Mouse (Mus musculus): ENCODE results near the gene Hdac7. TPM values are rescaled to one million over a fixed set of nuclear protein-coding genes. Genes with fewer than 3 reads are reported as not detected.
A peak's percentile ranks its signal among the peaks of the same experiment; 100 is the strongest.

The Hdac7 gene
- total and polyA plus RNA-seq, 3 experiments: 19.8 to 55.2 (median 21.7) TPM

- TF ChIP-seq MAZ (IDR thresholded peaks at IDR 0.05; ENCODE audit: low read depth, low read length) (peak; percentile 55; the same call in 1 of the 2 replicates), JUN (IDR thresholded peaks at IDR 0.05; ENCODE audit: insufficient read depth, low read depth, low read length) (no peak), USF1 (IDR thresholded peaks at IDR 0.05; ENCODE audit: low read depth, low read length) (no peak), UBTF (IDR thresholded peaks at IDR 0.05; ENCODE audit: low read depth, low read length) (peak; percentile 49), CTCF (conservative IDR thresholded peaks at IDR 0.05 in 1 of 2, IDR thresholded peaks at IDR 0.05 in 1 of 2; ENCODE audit: low read depth in 2 of 2, low read length in 2 of 2) (peak in 1 of 2 experiments; percentile 18; a peak in 1 of 4 replicates), TCF12 (IDR thresholded peaks at IDR 0.05; ENCODE audit: low read depth, low read length) (0 out of 2 replicates have a peak, but pooled peaks have one; percentile 27), MYC (IDR thresholded peaks at IDR 0.05; ENCODE audit: low read depth, low read length) (no peak), TBP (conservative IDR thresholded peaks at IDR 0.05; ENCODE audit: low read depth, low read length) (no peak), MAX (IDR thresholded peaks at IDR 0.05; ENCODE audit: low read length) (no peak), BHLHE40 (IDR thresholded peaks at IDR 0.05; ENCODE audit: low read depth, low read length) (peak; percentile 71), USF2 (conservative IDR thresholded peaks at IDR 0.05; ENCODE audit: low read depth, low read length) (no peak), ZC3H11A (IDR thresholded peaks at IDR 0.05; ENCODE audit: low read depth, low read length) (no peak), NELFE (IDR thresholded peaks at IDR 0.05; ENCODE audit: low read depth, low read length) (no peak), IRF4 (IDR thresholded peaks at IDR 0.05; ENCODE audit: low read depth, low read length) (no peak; the same call in 1 of the 2 replicates), ZKSCAN1 (IDR thresholded peaks at IDR 0.05; ENCODE audit: borderline replicate concordance, low read depth, low read length) (no peak), HCFC1 (IDR thresholded peaks at IDR 0.05; ENCODE audit: low read depth, low read length) (no peak)
These were observed 12.9 kb downstream of the Hdac7 start (continued) for GRCm38 (mm10) chr15:97831242-97831986.

- TF ChIP-seq ELF1 (IDR thresholded peaks at IDR 0.05; ENCODE audit: low read depth, low read length): no peak
- 0 out of 2 replicates have a peak, but pooled peaks have one; percentile 33 for TF ChIP-seq TCF12 (IDR thresholded peaks at IDR 0.05; ENCODE audit: low read depth, low read length)
- peak; percentile 93 for TF ChIP-seq UBTF (IDR thresholded peaks at IDR 0.05; ENCODE audit: low read depth, low read length)
- 0 out of 2 replicates have a peak, but pooled peaks have one; percentile 18 for TF ChIP-seq MEF2A (IDR thresholded peaks at IDR 0.05; ENCODE audit: borderline replicate concordance, low read depth, low read length)
- no peaks in the 10 kb centered on the region for H3K36me3 ChIP-seq (replicated peaks in 1 of 2; ENCODE audit: control insufficient read depth in 1 of 2, insufficient read depth in 1 of 2, low read length in 1 of 2)
These were observed 13.5 kb downstream of the Hdac7 start for GRCm38 (mm10) chr15:97830788-97831241.

More at GRCm38 (mm10) chr15:97830788-97831241, 13.5 kb downstream of the Hdac7 start:
- Histone ChIP-seq H3K9me3 (replicated peaks; ENCODE audit: low read length) (no peaks in the 10 kb centered on the region), H3K4me1 (ENCODE audit: control insufficient read depth in 1 of 2, insufficient read depth in 2 of 2) (peaks cover 29 to 50% of the 10 kb centered on the region in 2 experiments), H3K4me3 (replicated peaks in 1 of 3; ENCODE audit: low read depth in 2 of 3, low read length in 2 of 3, poor library complexity in 1 of 3) (peak overlapping the region; percentile 65 to 92 (median 68)), H3K27ac (ENCODE audit: insufficient read depth, low read depth) (peak overlapping the region; percentile 45), H3K79me2 (replicated peaks; ENCODE audit: control insufficient read depth, extremely low read depth, insufficient read depth, poor library complexity, severe bottlenecking) (peaks cover 39% of the 10 kb centered on the region), H3K9ac (ENCODE audit: insufficient read depth, low read depth) (peak overlapping the region; percentile 84), H3K27me3 (replicated peaks) (peaks cover 3% of the 10 kb centered on the region), H3K4me2 (ENCODE audit: insufficient read depth, low read depth, poor library complexity, severe bottlenecking) (peak overlapping the region; percentile 87)
- DNase-seq (ENCODE audit: extremely low read depth): no peak
- dilution Hi-C loops (cut with MboI; ENCODE audit: extremely low pct_ligation_motif_present, extremely low pct_unique_long_range_greater_than_20kb, low sequenced_read_pairs): no loop called here
- in situ Hi-C loops (cut with MboI; ENCODE audit: low pct_ligation_motif_present, low pct_unique_long_range_greater_than_20kb, low sequenced_read_pairs): loop anchor here (25.0 kb wide), 1 partner anchor 369 kb away; no protein-coding TSS in a partner anchor

All from CH12.LX (cell line).